Mouse (Mus musculus) naive thymus-derived CD4-positive, alpha-beta T cell, adult 2 months (primary cell): Measurements from ENCODE around the gene Ttc7.
A peak's percentile ranks its signal among the peaks of the same experiment; 100 is the strongest.

Source experiments
- DNase-seq: peaks from one replicate; pipeline ENCODE4 v3.0.0-alpha.2; 2011; ENCODE audit warnings: low read depth

The Ttc7 gene

GRCm38 (mm10) chr17:87282706-87283053 is at the start of gene Ttc7:
TSS of gene Ttc7 (plus strand) at chr17:87282886.
- peak; percentile 96 for DNase-seq

DNA sequence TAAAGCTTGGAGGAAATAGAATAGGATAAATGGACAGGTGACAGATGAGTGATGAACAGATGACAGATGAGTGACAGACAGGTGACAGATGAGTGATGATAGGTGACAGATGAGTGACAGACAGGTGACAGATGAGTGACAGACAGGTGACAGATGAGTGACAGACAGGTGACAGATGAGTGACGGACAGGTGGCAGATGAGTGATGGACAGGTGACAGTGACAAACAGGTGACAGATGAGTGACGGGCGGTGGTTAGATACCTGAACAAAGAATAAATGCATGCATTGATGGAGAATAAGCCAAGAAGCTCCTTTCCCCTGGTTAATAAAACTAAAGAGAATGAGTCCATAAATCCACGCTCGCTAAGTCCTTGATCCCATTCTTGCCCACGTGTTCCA is 47.7 kb upstream of the Ttc7 start:
- no peak for DNase-seq

DNA sequence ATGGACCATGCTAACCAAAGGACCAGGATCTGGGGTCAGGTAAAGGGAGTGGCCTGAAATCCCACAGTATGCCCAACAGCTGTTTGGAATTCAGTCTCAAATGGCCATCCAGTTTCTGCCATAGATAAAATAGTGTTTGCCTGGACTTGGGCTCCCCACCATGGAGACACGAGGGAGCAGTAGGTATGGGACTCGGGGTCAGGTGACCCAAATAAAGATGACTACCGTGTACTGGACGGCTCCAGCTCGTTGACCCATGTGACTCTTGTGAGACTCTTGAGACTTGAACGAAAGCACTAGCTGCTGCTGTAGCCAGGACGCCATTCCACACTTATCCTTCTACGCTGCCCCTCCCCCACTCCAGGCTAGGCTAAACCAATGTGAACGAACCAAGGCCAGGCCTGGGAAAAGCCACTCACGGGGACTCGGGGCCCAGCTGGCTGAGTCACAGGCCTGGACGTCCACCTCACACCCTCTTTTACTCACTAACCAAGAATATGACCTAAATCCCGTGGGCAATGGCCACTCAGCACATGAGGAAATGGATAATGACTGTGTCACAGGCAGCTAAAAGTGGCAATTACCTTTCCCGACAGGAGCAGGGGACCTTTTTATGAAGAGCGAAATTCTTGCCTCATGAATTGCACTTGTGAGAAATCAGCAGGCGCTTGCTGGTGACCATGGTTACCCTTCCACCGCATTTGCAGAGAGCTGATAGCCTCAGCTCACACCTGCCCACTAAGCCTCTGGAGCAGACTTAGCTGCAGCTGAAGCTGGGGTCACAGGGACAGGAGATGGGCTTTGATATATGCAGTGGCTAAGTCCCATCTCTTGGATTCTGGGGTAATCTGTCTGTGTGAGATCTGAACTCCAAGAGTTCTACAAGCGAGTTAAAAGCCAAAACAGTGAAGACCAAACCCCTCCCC is 45.7 kb upstream of the Ttc7 start:
- DNase-seq = no peak

- DNase-seq = no peak
These were observed 44.9 kb upstream of the Ttc7 start for GRCm38 (mm10) chr17:87237826-87238225.

DNA sequence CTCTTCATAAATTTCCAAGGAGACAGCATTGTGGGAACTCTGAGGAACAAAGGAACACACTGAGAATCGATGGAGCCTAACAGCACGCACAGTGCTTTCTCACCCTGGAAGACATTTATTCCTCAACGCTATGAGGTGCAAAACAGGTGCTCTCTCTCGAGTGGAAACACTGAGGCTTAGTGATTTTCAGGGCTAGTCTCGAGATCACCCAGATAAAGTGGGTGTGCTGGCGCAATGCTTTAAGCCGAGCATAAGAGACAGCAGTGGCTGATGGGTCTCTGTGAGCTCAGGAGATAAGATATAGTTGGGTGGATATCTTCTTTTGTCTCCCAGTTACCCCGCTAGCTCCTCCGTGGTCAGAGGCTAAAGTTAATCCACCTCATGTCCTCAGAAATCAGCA is 36.6 kb upstream of the Ttc7 start:
- DNase-seq = no peak

GRCm38 (mm10) chr17:87254384-87254783 is 28.3 kb upstream of the Ttc7 start:
- DNase-seq = no peak

GRCm38 (mm10) chr17:87255672-87256071 is 27.0 kb upstream of the Ttc7 start:
- no peak for DNase-seq

DNA sequence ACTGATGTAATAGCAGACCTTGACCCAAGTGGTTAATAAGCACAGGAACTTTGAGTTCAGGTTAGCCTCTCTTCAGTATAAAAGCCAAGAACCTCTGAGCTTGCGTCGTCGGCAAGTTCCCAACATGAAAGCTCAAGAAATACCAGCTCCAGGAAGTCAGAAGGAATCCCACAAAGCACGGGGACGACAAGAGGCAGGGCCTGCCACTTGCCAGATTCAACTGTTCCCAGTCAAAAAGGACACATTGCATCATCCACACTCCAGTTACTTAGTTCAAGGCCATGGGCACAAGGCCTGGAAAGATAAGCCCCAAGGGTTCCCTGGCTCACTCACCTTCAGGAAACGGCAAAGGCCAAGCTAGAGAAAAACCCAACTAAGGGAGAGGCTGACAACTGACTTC is 19.3 kb upstream of the Ttc7 start:
- no peak for DNase-seq

DNA sequence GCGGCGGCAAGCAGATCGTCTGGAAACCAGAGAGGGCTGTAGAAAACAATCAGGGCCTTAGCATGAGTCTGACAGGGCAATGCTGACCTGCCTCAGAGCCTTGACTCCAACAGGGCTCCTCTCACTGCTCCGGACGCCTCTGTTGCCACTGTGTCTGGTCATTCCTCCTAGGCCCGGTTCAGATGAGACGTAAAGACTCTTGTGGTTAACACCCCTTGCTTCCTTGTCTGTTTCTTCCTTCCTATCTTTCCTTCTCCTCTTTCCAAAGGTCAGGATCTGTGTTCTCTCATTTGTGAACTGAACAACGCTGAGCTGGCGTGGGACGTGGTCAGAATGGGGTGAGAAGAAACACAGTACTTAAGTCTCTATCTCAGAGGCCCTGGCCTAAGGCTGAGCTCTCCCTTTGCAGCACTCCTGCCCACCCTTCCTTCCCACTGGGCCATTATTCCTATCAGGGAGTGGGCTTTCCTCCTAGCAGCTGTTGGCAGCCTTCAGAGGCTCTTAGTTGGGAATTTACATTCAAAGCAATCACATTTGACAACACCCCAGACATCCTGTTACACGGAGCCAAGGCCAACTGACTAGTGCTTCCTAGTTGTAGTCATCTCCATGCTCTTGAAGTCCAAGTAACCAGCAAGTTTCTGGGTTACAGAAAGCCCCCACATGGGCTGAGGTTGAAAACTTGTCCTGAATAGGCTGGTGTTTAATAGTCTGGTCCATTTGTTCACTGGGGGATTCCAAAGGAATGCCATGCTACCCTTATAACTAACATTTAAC is 18.4 kb upstream of the Ttc7 start:
- no peak for DNase-seq

GRCm38 (mm10) chr17:87264927-87265791 is 17.5 kb upstream of the Ttc7 start:
- no peak for DNase-seq

DNA sequence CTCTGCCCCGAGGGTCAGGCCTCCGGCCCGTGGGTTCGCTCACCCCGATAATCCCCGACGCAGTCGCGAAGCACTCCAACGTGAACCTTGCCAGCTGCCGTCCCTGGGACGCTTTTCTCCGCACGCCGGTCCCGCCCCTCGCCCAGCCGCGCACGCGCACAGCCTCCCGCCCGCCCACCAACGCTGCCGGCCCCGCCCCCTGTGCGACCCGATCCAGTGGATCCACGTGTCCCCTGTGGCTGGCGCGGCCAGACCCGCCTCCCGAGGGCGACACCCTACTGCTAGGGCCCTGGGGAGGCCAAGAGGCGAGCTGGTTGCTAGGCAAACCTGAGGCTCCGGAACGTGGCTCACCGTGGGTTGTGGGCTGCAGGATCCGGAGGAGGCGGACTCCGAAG is 16.9 kb upstream of the Ttc7 start, which contains the start of gene Mcfd2:
Gene Mcfd2, minus strand, starts transcription at position 144 of the 395 bp plus-strand sequence.
- peak; percentile 95 for DNase-seq

DNA sequence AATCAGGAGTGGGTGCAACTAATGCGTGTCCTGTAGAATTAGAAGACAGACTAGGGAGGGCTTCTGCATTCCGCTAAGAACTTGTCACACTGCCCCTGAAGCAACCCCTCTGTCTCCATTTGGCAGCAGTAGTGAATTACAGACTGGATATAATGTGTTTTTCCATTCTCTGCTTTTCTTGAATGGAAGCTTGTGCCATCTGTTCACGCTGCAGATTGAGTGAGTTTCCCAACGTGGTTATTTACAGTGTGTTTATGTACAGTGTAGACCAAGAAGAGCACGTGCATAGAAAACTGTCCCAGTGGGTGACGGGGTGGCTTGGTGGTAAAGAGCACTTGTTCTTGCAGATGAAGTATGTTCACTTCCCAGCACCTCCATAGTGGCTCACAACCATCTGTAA is 13.2 kb upstream of the Ttc7 start:
- DNase-seq = no peak

GRCm38 (mm10) chr17:87275363-87276341 is 7.0 kb upstream of the Ttc7 start:
- no peak for DNase-seq

DNA sequence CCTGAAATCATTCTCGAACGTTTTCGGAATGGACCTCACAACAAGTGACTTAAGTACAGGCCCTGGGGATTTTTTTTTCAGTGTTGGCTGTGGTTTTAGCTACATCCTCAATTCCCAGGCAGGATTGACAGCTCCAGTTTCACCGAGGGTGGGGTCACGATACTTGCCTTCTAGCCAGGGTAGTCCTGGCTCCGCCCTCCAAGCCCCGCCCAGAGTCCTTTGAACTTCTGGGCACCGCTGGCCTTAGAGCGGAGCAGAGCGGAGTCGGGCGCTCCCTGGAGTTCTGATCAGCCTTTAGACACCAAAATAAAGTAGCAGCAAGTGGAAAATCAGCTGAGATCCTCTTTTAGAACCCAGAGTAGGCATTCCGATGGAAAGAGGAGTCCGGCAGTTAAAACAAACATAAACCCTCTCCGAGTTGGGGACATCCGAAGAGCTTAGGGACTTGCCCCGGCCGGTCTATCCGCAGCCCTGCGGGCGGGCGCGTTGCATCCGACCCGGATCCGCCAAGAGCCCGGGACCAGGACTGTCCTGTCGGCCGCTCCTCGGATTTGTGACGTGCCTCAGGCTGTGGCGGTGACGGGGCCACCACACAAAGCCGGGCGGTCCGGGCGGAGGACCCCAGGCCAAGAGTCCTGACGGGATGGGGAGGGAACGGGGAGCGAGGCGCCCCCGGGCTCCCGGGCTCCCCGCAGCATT is 530 bp upstream of the Ttc7 start:
- peak; percentile 91 for DNase-seq

- DNase-seq = no peak
These were observed 519 bp downstream of the Ttc7 start for GRCm38 (mm10) chr17:87283055-87283754.

GRCm38 (mm10) chr17:87283755-87284481 is 1.2 kb downstream of the Ttc7 start:
- peak; percentile 77 for DNase-seq

DNA sequence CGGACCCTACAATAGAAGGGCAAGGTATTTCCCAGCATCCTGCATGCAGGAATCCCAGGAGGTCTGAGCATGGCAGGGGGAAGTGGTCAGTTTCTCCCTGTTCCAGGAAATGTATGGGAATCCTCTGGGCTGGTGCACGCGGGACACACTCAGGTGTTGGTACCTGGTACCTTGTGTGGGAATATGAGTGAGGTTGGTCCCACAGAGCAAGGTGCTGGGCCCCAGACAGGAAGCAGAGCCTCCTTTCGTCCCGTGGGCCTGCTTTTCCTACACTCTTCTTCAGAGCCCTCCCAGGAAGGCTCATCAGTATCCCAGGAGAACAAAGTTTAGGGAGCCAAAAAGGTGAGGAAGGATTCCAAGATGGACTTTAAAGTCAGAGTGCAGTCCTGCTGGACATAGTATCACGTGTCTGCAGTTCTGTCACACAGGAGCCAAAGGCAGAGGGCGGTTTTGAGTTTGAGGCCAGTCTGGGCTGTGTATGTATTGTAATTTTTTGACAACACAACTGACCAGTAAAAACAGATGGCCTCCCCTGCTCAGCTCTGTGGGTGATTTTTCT is 1.9 kb downstream of the Ttc7 start:
- no peak for DNase-seq

DNA sequence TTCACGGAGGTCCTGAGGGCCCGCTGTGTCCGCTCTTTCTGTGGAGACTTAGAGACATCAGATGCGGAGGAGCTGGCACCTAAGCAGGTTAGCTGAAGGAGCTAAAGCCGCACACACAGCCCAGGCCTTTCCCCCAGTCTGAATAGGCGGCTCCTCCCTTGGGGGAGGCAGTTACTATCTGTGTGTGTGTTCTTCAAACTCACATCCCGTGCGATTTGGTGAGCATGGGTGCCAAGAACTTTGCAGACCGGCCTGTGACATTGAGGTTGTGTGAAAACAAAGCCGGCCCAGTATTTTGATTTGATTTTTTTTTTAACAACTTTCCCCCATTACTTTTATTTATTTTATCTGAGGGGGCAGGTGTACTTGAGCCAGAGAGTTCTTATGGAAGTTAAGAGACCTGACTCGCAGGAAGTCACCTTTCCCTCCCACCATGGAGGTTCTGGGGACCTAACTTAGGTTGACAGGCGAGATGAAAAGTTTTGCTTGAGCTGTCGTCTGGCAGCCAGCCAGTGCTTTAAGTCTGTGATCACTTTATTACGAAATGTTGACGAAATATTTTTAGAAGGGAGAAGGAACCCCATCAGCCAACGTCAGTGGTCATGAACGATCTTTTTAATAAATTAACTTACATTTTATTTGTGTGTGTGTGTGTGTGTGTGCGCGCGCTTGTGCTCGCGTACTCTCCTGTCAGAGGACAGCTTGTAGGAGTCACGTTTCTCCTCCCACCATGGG is 3.2 kb downstream of the Ttc7 start:
- DNase-seq = peak; percentile 70
